Mouse (Mus musculus) embryonic facial prominence, embryonic 15.5 days (tissue): ENCODE measurements at regions not wholly inside any gene's neighbourhood (a gene's known extent, or its start where the extent isn't known, plus 50 kb on each side); places are given as distances from the start of the nearest gene placed in this dataset.
A peak's percentile ranks its signal among the peaks of the same experiment; 100 is the strongest.

Source experiments
- ATAC-seq: fragments of 200-750 bp; cut with Nextera tagmentation; 2 replicates; pipeline ENCODE4 v1.8.0; 2017; ENCODE audit warnings: low read depth, moderate TSS enrichment; ENCODE audit not compliant: insufficient number of reproducible peaks, low FRiP score, low TSS enrichment
- H3K27ac ChIP-seq: fragments of 300-500 bp; sonication (generic); replicated peaks from 2 replicates; pipeline ENCODE4 v1.5.1; 2015; ENCODE audit warnings: mild to moderate bottlenecking, inconsistent platforms
- H3K27me3 ChIP-seq: fragments of 300-500 bp; sonication (generic); 2 replicates; pipeline ENCODE4 v1.6.1; 2015; ENCODE audit warnings: inconsistent platforms
- H3K36me3 ChIP-seq: fragments of 300-500 bp; sonication (generic); 2 replicates; pipeline ENCODE4 v1.6.1; 2015; ENCODE audit warnings: mild to moderate bottlenecking, inconsistent platforms
- H3K4me1 ChIP-seq: fragments of 300-500 bp; sonication (generic); 2 replicates; pipeline ENCODE4 v1.6.1; 2015; ENCODE audit warnings: inconsistent platforms
- H3K4me2 ChIP-seq: fragments of 300-500 bp; sonication (generic); replicated peaks from 2 replicates; pipeline ENCODE4 v1.6.1; 2015; ENCODE audit warnings: mild to moderate bottlenecking, inconsistent platforms
- H3K4me3 ChIP-seq: fragments of 300-500 bp; sonication (generic); replicated peaks from 2 replicates; pipeline ENCODE4 v1.5.1; 2015; ENCODE audit warnings: mild to moderate bottlenecking, inconsistent platforms
- H3K9ac ChIP-seq: fragments of 300-500 bp; sonication (generic); 2 replicates; pipeline ENCODE4 v1.6.1; 2015; ENCODE audit warnings: inconsistent platforms
- H3K9me3 ChIP-seq: fragments of 300-500 bp; sonication (generic); replicated peaks from 2 replicates; pipeline ENCODE4 v1.6.1; 2016; ENCODE audit warnings: inconsistent platforms
- WGBS: fragments of 180-500 bp; shearing (Covaris S2); methylation state at CpG from one replicate; pipeline ENCODE4 v1.1.7; 2015; 5-methylcytosine and 5-hydroxymethylcytosine counted together

DNA sequence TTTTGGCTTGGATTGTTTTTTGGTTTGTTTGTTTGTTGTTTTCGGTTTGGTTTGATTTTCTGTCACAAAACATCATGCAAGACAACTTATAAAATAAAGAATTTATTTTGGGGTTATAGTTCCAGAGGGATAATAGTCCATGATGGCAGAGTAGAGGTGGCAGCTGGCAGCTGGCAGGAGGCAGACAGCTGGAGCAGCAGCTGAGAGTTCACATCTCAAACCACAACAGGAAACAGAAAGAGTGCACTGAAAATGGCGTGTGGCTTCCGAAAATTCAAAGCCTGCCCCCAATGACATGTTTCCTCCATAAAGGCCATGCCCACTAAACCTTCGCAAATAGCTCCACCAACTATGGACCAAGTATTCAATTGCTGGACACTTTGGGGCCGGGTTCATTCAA is 72.7 kb downstream of the Hes1 start:
- Histone ChIP-seq H3K9me3 (no peaks in the 10 kb centered on the region), H3K36me3 (no peaks in the 10 kb centered on the region), H3K27me3 (no peaks in the 10 kb centered on the region), H3K27ac (no peak overlapping the region), H3K4me3 (no peak overlapping the region), H3K4me2 (no peak overlapping the region), H3K4me1 (peaks cover 7% of the 10 kb centered on the region; the same call in 1 of the 2 replicates), H3K9ac (no peak overlapping the region)
- WGBS, result 81% methylated on average over 5 of the region's 5 CpGs
- ATAC-seq, result no peak

- no peak for ATAC-seq
- H3K27me3 ChIP-seq, result no peaks in the 10 kb centered on the region
- H3K4me2 ChIP-seq, result no peak overlapping the region
- WGBS, result 92% methylated on average over 1 of the region's 1 CpGs
- H3K4me3 ChIP-seq, result no peak overlapping the region
- H3K4me1 ChIP-seq, result peaks cover 10% of the 10 kb centered on the region; the same call in 1 of the 2 replicates
- no peak overlapping the region for H3K27ac ChIP-seq
- H3K9me3 ChIP-seq, result no peaks in the 10 kb centered on the region
- H3K9ac ChIP-seq, result no peak overlapping the region
- no peaks in the 10 kb centered on the region for H3K36me3 ChIP-seq
These were observed 73.6 kb downstream of the Hes1 start for GRCm38 (mm10) chr16:30137812-30138211.

GRCm38 (mm10) chr16:30144818-30145464 is 80.8 kb downstream of the Hes1 start:
- Histone ChIP-seq H3K27me3 (no peaks in the 10 kb centered on the region), H3K36me3 (no peaks in the 10 kb centered on the region), H3K27ac (0 out of 2 replicates have a peak overlapping the region, but pooled peaks have one; percentile 9), H3K9ac (no peak overlapping the region), H3K4me2 (peak overlapping the region; percentile 44), H3K4me1 (peaks cover 21% of the 10 kb centered on the region), H3K4me3 (peak overlapping the region; percentile 15; the same call in 1 of the 2 replicates), H3K9me3 (no peaks in the 10 kb centered on the region)
- no peak for ATAC-seq
- WGBS, result 17% methylated on average over 13 of the region's 13 CpGs

DNA sequence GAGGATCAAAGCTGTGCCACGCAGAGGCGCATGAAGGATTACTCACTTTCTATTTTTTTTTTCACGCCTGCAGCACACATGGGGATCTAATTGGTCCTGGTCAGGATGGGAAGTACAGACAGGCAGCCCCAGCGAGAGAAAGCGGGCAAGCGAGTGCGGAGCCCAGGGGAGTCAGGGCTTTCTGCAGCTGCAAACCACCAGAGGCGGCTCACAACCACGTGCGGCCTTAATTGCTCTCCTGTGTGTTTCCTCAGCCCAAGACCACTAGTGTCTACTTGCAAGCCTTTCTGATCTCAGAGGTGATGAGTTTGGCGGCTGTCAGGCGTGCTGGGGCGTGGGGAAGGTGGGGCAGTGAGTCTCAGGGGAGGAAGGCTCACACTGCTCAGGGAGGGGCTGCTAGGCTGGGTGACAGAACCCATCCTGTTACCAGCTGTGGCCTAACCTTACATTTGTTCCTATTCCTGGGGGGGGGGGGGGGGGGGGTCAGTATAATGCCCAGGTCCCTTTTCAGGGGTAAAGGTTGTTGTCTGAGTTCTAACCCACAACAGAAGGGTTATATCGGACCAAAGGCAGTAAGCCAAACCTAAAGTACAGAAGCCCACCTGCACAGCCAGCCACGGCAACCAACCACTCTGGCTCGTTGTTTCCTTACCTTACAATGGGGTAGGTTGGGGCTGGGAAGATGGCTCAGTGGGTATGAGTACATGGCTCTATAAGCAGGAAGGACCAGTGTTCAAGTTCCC is 81.5 kb downstream of the Hes1 start:
- ATAC-seq, result peak; percentile 80
- peak overlapping the region; percentile 44 for H3K4me2 ChIP-seq
- H3K36me3 ChIP-seq, result no peaks in the 10 kb centered on the region
- peaks cover 21% of the 10 kb centered on the region for H3K4me1 ChIP-seq
- WGBS, result 14% methylated on average over 16 of the region's 16 CpGs
- no peaks in the 10 kb centered on the region for H3K27me3 ChIP-seq
- H3K9ac ChIP-seq, result no peak overlapping the region
- peak overlapping the region; percentile 15; the same call in 1 of the 2 replicates for H3K4me3 ChIP-seq
- H3K27ac ChIP-seq, result 0 out of 2 replicates have a peak overlapping the region, but pooled peaks have one; percentile 9
- H3K9me3 ChIP-seq, result no peaks in the 10 kb centered on the region

DNA sequence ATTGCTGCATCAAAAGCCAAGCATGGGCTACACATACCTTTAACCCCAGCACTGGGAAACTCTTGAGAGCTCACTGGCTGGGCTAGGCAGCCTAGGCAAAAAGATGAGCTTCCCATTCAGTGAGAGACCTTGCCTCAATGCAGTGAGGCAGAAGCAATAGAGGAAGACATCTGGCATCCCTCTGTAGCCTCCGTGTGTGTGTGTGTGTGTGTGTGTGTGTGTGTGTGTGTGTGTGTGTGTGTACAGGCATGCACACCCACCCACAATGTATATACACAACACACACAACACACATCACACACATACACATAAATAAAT is 82.0 kb downstream of the Hes1 start:
- Histone ChIP-seq H3K4me2 (no peak overlapping the region), H3K9ac (no peak overlapping the region), H3K4me1 (peaks cover 21% of the 10 kb centered on the region), H3K4me3 (no peak overlapping the region), H3K27ac (no peak overlapping the region), H3K9me3 (no peaks in the 10 kb centered on the region), H3K36me3 (no peaks in the 10 kb centered on the region), H3K27me3 (no peaks in the 10 kb centered on the region)
- WGBS, result 50% methylated on average over 1 of the region's 1 CpGs
- no peak for ATAC-seq

- Histone ChIP-seq H3K9ac (no peak overlapping the region), H3K27ac (no peak overlapping the region), H3K9me3 (no peaks in the 10 kb centered on the region), H3K4me2 (no peak overlapping the region), H3K36me3 (no peaks in the 10 kb centered on the region), H3K4me1 (peaks cover 21% of the 10 kb centered on the region), H3K4me3 (no peak overlapping the region), H3K27me3 (no peaks in the 10 kb centered on the region)
- WGBS, result 65% methylated on average over 4 of the region's 4 CpGs
- no peak for ATAC-seq
These were observed 83.1 kb downstream of the Hes1 start for GRCm38 (mm10) chr16:30147296-30147695.

DNA sequence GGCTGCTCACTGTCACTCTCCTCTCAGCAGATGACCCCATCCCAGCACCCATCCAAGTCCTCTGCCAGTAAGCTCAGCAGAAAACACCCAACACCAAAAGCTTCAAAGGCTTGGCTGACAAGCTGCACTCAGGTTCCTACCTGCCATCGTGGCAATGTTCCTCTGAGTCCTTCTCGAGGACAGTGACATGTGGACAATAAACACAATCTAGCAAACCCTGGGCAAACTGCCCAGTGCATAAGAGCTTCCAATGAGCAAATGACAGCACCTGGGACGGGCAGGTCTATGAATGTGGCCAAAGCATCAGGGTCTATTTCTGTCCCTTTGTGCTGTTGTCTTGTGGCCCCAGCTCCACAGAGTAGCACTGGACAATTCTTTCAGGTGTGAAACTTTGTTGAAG is 86.9 kb downstream of the Hes1 start:
- H3K27ac ChIP-seq, result no peak overlapping the region
- WGBS, result 82% methylated on average over 3 of the region's 3 CpGs
- H3K9me3 ChIP-seq, result no peaks in the 10 kb centered on the region
- no peak overlapping the region for H3K4me2 ChIP-seq
- H3K9ac ChIP-seq, result no peak overlapping the region
- peaks cover 15% of the 10 kb centered on the region for H3K4me1 ChIP-seq
- H3K36me3 ChIP-seq, result no peaks in the 10 kb centered on the region
- no peak for ATAC-seq
- H3K27me3 ChIP-seq, result no peaks in the 10 kb centered on the region
- no peak overlapping the region for H3K4me3 ChIP-seq

DNA sequence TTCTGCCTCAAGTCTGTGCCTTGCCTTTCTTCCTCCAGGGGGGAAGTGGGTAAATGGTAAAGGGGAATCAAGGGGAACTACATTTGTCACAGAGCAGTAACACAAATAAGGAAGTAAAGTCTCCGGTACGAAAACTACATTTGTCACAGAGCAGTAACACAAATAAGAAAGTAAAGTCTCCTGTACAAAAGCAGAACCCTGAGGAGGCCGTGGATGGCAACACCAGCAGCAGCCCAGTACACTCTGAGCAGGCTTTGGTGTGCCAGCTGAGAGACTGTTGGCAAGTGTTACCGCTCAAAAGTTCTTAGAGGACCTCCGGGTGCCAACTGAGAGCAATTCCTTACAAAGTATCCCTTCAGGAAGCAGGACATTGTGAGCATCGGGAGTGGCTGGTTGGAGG is 90.9 kb downstream of the Hes1 start:
- H3K9me3 ChIP-seq, result no peaks in the 10 kb centered on the region
- peak overlapping the region; percentile 74 for H3K27ac ChIP-seq
- 19% methylated on average over 6 of the region's 6 CpGs for WGBS
- ATAC-seq, result no peak
- H3K4me3 ChIP-seq, result no peak overlapping the region
- 0 out of 2 replicates have a peak overlapping the region, but pooled peaks have one; percentile 4 for H3K4me2 ChIP-seq
- H3K27me3 ChIP-seq, result no peaks in the 10 kb centered on the region
- no peaks in the 10 kb centered on the region for H3K36me3 ChIP-seq
- H3K9ac ChIP-seq, result no peak overlapping the region
- peaks cover 20% of the 10 kb centered on the region for H3K4me1 ChIP-seq

GRCm38 (mm10) chr16:30155486-30156246 is 91.5 kb downstream of the Hes1 start:
- no peaks in the 10 kb centered on the region for H3K27me3 ChIP-seq
- ATAC-seq, result peak; percentile 49; the same call in 1 of the 2 replicates
- 0 out of 2 replicates have a peak overlapping the region, but pooled peaks have one; percentile 4 for H3K4me2 ChIP-seq
- H3K9ac ChIP-seq, result no peak overlapping the region
- peaks cover 26% of the 10 kb centered on the region for H3K4me1 ChIP-seq
- 7% methylated on average over 6 of the region's 6 CpGs for WGBS
- no peaks in the 10 kb centered on the region for H3K9me3 ChIP-seq
- no peaks in the 10 kb centered on the region for H3K36me3 ChIP-seq
- no peak overlapping the region for H3K4me3 ChIP-seq
- peak overlapping the region; percentile 74 for H3K27ac ChIP-seq

GRCm38 (mm10) chr16:30158184-30158583 is 94.0 kb downstream of the Hes1 start:
- Histone ChIP-seq H3K4me2 (no peak overlapping the region), H3K4me1 (peaks cover 27% of the 10 kb centered on the region), H3K27ac (no peak overlapping the region), H3K4me3 (no peak overlapping the region), H3K9ac (no peak overlapping the region), H3K9me3 (no peaks in the 10 kb centered on the region), H3K27me3 (no peaks in the 10 kb centered on the region), H3K36me3 (no peaks in the 10 kb centered on the region)
- whole genome bisulfite sequencing, result 79% methylated on average over 9 of the region's 9 CpGs
- ATAC-seq, result no peak

- H3K4me2 ChIP-seq, result no peak overlapping the region
- H3K4me1 ChIP-seq, result peaks cover 21% of the 10 kb centered on the region
- ATAC-seq, result no peak
- H3K9ac ChIP-seq, result no peak overlapping the region
- H3K27ac ChIP-seq, result peak overlapping the region; percentile 29; the same call in 1 of the 2 replicates
- no peaks in the 10 kb centered on the region for H3K36me3 ChIP-seq
- 27% methylated on average over 2 of the region's 2 CpGs for WGBS
- H3K9me3 ChIP-seq, result no peaks in the 10 kb centered on the region
- no peak overlapping the region for H3K4me3 ChIP-seq
- no peaks in the 10 kb centered on the region for H3K27me3 ChIP-seq
These were observed 96.2 kb downstream of the Hes1 start for GRCm38 (mm10) chr16:30160399-30160798.
